Comparison of ENCODE assay signal across 7 mouse cellular contexts in genomic region chr5:72202016-72202415, GRCm38 (mm10). TPM values are rescaled to one million over a fixed set of nuclear protein-coding genes. Genes with fewer than 3 reads are reported as not detected.
DNase-seq lines count a peak whose midpoint lies in the region; ATAC-seq and TF ChIP-seq lines count a peak whose summit lies in the region.

No protein-coding gene starts in this region.

- H3K27me3 ChIP-seq in hindbrain, embryonic 10.5 days (ENCODE audit: insufficient read depth, poor library complexity, severe bottlenecking), result peaks cover 7% of the 10 kb centered on the region; the same call in 1 of the 2 replicates
- no peaks in the 10 kb centered on the region for H3K27me3 ChIP-seq in lung, postnatal 0 days (replicated peaks; ENCODE audit: insufficient read depth, low read length)

- no peak overlapping the region; the same call in 1 of the 2 replicates for H3K4me2 ChIP-seq in lung, postnatal 0 days (replicated peaks; ENCODE audit: low read depth, low read length)

- H3K9ac ChIP-seq in lung, postnatal 0 days (replicated peaks; ENCODE audit: low read depth), result no peak overlapping the region

- H3K4me3 ChIP-seq in hindbrain, embryonic 10.5 days, result peak overlapping the region; percentile 21
- no peak overlapping the region for H3K4me3 ChIP-seq in lung, postnatal 0 days (ENCODE audit: low read depth, low read length)

- peak; percentile 25; the same call in 1 of the 2 replicates for ATAC-seq in lung, postnatal 0 days

- H3K27ac ChIP-seq in hindbrain, embryonic 10.5 days, result no peak overlapping the region
- peak overlapping the region; percentile 75 for H3K27ac ChIP-seq in lung, postnatal 0 days (ENCODE audit: low read length)

- 35% methylated on average over 10 of the region's 10 CpGs for WGBS in hindbrain, embryonic 10.5 days
- 51% methylated on average over 10 of the region's 10 CpGs for WGBS in lung, postnatal 0 days

- peak; percentile 52; the same call in 1 of the 2 replicates for TF ChIP-seq EP300 in lung, postnatal 0 days (IDR thresholded peaks at IDR 0.05)

- H3K9me3 ChIP-seq in hindbrain, embryonic 10.5 days, result no peaks in the 10 kb centered on the region
- H3K9me3 ChIP-seq in lung, postnatal 0 days (ENCODE audit: low read length), result no peaks in the 10 kb centered on the region

- peak; percentile 23 for DNase-seq in thymus, postnatal 14 days
- DNase-seq in thymus, postnatal 0 days (ENCODE audit: low spot score), result no peak
- peak; percentile 81 for DNase-seq in fat pad, adult 2 months (ENCODE audit: extremely low read depth, low read depth, low spot score)
- no peak for DNase-seq in hindbrain, embryonic 10.5 days (ENCODE audit: low spot score)
- DNase-seq in lung, postnatal 0 days (ENCODE audit: low spot score), result peak; percentile 50
- DNase-seq in layer of hippocampus, adult 9-11 months, result no peak
- DNase-seq in urinary bladder, postnatal 25 days (ENCODE audit: low spot score), result no peak

- TF ChIP-seq CTCF in lung, postnatal 0 days (IDR thresholded peaks at IDR 0.05), result no peak

- peaks cover 19% of the 10 kb centered on the region for H3K4me1 ChIP-seq in hindbrain, embryonic 10.5 days (replicated peaks)
- peaks cover 12% of the 10 kb centered on the region; the same call in 1 of the 2 replicates for H3K4me1 ChIP-seq in lung, postnatal 0 days (ENCODE audit: insufficient read depth, low read depth, low read length)

- H3K36me3 ChIP-seq in hindbrain, embryonic 10.5 days, result no peaks in the 10 kb centered on the region
- no peaks in the 10 kb centered on the region for H3K36me3 ChIP-seq in lung, postnatal 0 days (ENCODE audit: insufficient read depth, low read length)

RNA-seq across cellular contexts. Expression of gene Commd8, which starts 34.0 kb away (rescaled TPM):
- 159 and 167 TPM in 2 replicates for polyA plus RNA-seq in thymus, postnatal 0 days (2015; fragmentation: Nextera tagmentation; extraction: Ambion mirVana)
- 152 and 154 TPM in 2 replicates for polyA plus RNA-seq in hindbrain, embryonic 10.5 days (2016; fragmentation: Nextera tagmentation; extraction: Ambion mirVana)
- polyA plus RNA-seq in lung, postnatal 0 days (2015; fragmentation: Nextera tagmentation; extraction: Ambion mirVana), result 106 and 109 TPM in 2 replicates

Comparison
In these comparisons a context has a peak if more than half of its experiments do, and no peak if none do; other contexts are left out.
1. DNase-seq: peak in thymus, postnatal 14 days (single experiment), fat pad, adult 2 months (single experiment) and lung, postnatal 0 days (single experiment); none in thymus, postnatal 0 days (single experiment), hindbrain, embryonic 10.5 days (single experiment), layer of hippocampus, adult 9-11 months (single experiment) and urinary bladder, postnatal 25 days (single experiment).